Mouse (Mus musculus) thymus, adult 2 months (tissue): ENCODE measurements around the gene Nek2.

Experiments used
- CTCF ChIP-seq: fragments of 200-500 bp; IDR thresholded peaks from 2 replicates; pipeline ENCODE4 v1.5.1; 2012; ENCODE audit warnings: mild to moderate bottlenecking, control low read depth, low read length, moderate library complexity, borderline replicate concordance; ENCODE audit not compliant: control insufficient read depth, poor library complexity, insufficient read depth; ENCODE audit errors: extremely low read depth
- POLR2A ChIP-seq: fragments of 200-500 bp; IDR thresholded peaks from 2 replicates; pipeline ENCODE4 v1.6.1; 2012; ENCODE audit warnings: mild to moderate bottlenecking, low read length, control low read depth, moderate library complexity; ENCODE audit not compliant: control insufficient read depth, poor library complexity, insufficient read depth; ENCODE audit errors: extremely low read depth

- TF ChIP-seq CTCF (no peak), POLR2A (no peak)
Observed at GRCm38 (mm10) chr1:191818145-191818631, 3.1 kb upstream of the Nek2 start.
